Mouse (Mus musculus) CD4-positive helper T cell, adult 2 months (primary cell): Measurements from ENCODE around the gene Man2a1.
A peak's percentile ranks its signal among the peaks of the same experiment; 100 is the strongest.

ENCODE experiments used
- DNase-seq: peaks from one replicate; pipeline ENCODE4 v3.0.0-alpha.2; 2012; ENCODE audit warnings: low read depth, missing footprints, low spot score

Man2a1 gene

DNA sequence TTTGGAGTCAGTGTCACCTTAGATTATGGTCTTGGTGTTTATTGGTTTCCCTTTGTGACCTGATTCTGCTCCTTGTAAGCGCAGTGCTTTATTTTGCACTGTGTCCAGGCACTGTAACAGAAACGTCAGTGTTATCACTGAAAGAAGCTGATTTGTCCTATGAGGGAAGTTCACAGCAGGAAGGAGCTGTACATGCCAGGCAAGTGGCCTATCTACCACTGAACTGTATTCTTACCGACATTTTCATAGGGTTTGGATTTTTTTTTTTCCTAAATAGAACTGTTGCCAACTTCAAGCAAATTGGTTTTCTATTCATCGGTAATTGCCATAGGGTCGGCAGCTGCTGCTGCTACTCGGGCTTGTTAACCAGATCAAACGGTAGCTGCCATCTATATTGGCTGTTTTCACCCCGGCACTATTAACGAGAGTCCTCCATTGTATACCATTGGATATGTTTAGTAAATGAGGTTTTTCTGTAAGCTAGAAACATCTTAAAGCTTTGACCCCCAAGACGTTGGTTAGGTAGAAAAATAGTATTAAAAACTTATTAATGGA lies 96.8 kb downstream of the Man2a1 start:
- DNase-seq: no peak

GRCm38 (mm10) chr17:64698516-64698915 lies 98.0 kb downstream of the Man2a1 start:
- DNase-seq: no peak

- no peak for DNase-seq
These were observed 103.2 kb downstream of the Man2a1 start for GRCm38 (mm10) chr17:64703649-64704230.

- DNase-seq: no peak
These were observed 107.0 kb downstream of the Man2a1 start for GRCm38 (mm10) chr17:64707529-64707928.

- DNase-seq: no peak
These were observed 115.8 kb downstream of the Man2a1 start for GRCm38 (mm10) chr17:64716318-64716717.

DNA sequence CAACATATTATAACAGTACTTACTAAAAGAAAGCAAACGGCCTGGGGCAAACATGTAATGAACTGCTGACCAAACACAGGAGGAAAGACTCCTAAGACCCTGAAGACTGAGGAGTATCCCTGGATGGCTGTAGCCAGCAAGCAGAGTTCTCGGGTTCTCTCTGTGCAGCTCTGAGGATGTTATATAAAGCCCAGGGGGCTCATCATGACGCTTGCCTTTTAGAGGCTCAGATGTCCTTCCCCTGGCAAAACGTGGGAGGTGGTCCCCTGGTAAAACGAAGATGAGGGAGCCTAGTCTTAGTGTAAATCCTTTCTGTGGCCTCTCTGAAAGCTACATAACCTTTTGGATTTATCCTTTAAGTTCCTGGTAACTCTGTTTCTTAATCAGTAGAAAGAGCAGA lies 119.2 kb downstream of the Man2a1 start:
- no peak for DNase-seq

- no peak for DNase-seq
These were observed 120.6 kb downstream of the Man2a1 start for GRCm38 (mm10) chr17:64721112-64721511.

DNA sequence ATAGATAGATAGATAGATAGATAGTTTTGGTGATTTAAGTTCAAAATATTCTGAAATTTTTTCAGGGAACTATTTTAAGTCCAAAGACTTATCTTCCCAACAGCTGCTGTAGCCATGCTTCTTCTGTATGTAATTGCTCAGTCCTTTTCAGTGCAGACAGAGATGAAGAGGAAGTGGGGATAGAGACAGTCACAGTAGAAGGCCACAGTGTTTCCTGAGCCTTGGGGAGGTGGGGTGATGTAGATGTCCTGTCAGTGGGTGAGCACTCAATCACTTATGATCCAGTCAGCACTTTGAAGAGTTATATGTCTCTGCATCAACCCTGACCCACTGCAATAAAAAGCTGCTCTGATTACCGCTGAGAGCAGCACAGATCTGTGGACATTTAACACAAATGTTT lies 122.6 kb downstream of the Man2a1 start:
- DNase-seq: peak; percentile 14

DNA sequence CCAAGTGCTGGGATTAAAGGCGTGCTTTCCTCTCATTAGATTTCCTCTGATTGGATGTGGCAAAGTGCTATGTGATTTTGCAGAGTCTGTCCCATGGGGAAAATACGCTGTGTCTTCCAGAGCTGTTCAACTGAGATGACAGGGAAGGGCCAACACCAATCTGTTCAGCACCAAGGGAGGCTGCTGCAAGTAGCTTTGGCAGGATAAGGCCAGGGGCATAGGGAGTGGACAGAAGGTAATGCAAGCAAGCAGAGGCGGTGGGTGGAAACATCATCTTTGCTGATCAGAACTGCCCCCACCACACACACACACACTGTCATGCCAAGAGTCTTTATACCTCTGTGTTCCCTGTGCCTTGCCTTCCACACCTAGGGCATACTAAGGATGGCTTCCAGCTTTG lies 124.7 kb downstream of the Man2a1 start:
- DNase-seq: no peak

DNA sequence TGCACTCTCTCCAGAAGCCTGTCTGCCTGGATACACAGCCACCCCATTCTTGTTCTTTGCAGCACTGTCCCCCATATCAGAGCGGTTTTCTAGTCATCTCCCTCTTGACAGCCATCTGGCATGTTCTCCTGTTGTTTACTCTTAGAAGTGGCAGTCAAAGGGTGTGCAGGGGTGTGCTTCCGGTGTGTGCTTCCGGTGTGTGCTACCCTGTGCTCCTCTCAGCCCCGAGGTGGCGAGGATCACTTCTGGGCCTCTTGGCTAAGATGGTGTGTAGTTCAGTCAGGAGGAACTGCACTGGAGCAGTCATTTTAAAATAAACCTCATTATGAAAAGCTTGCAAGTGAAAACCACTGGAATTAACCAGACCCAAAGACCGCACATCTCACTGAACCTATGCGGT lies 125.5 kb downstream of the Man2a1 start:
- DNase-seq: peak; percentile 57

DNA sequence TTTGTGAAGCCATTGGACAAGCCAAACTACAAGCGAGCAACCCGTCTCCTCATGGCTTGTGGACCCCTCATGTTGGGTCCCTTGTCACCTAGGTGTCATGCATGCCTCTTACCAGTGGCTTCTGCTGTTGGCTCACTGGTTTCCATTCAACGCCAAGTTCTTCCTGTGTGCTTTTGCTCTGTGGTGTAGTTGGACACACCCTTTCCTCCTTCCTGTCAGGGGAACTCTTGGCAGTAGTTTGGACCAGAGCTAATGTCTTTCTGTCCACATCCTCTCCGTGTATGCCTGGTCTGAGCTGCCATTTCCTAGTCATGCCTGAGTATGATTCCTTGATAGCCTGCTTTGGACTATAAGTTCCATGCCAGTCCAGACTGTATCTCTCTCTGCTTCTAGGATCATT lies 135.0 kb downstream of the Man2a1 start:
- DNase-seq: no peak

- no peak for DNase-seq
These were observed 137.4 kb downstream of the Man2a1 start for GRCm38 (mm10) chr17:64737918-64738317.

GRCm38 (mm10) chr17:64739129-64739528 lies 138.6 kb downstream of the Man2a1 start:
- no peak for DNase-seq

DNA sequence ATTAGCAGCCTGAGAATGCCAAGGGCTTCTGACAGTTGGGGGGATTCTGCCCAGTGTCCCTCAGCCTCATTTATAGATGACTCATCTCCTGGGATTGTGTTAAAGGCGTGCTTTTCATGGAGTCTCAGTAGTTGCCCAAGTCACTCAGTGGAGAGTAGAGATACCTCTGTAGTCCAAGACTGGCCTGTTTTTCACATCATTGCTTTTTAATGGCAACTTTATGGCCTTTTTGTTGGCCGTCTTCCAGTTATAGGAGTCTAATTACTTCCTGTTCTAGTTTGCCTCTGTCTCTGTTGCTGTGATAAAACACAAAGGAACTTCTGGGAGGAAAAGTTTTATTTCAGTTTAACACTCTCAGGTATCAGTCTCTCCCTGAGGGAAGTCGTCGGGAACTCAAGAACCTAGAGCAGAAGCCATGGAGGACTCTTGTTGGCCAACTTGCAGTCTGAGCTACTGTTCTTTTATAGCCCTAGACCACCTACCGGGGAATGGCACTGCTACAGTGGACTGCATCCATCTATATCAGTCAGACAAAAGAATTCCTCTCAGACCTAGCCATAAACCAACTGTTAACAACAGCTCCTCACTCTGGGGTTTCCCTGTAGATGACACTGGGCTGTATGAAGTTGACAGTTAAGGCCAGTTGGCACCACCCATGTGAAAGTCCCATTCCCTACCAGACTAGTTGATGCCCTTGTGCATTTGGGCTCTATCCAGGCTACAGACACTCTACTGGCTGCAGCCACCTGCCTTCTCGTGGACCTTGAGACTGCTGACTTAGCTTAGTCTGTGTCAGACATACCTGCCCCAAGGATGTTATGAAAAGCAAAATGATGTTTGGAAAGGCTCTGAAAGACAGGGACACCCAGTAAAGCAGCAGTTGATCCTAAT lies 142.4 kb downstream of the Man2a1 start:
- no peak for DNase-seq

GRCm38 (mm10) chr17:64743606-64744300 lies 143.2 kb downstream of the Man2a1 start:
- no peak for DNase-seq

GRCm38 (mm10) chr17:64746637-64747225 lies 146.2 kb downstream of the Man2a1 start:
- no peak for DNase-seq

GRCm38 (mm10) chr17:64747461-64747860 lies 146.9 kb downstream of the Man2a1 start:
- DNase-seq: no peak

DNA sequence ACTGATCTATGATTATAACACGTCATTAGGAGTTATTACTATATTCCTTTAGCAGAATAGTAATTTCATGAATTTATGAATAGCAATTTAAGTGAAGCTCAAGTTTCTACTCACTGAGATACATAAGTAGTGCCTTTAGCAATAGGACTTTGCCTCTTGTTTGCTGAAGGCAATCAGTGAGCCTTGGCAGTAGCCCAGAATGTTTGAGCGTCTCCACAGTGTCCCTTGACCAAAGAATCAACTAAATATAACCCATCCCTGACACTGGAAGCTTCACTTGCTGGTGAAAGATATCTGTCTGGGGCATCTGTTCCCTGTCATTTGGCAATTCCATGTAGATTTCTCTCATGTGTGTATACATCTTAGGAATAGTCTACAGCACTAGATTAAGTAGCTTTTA lies 147.6 kb downstream of the Man2a1 start:
- DNase-seq: no peak

DNA sequence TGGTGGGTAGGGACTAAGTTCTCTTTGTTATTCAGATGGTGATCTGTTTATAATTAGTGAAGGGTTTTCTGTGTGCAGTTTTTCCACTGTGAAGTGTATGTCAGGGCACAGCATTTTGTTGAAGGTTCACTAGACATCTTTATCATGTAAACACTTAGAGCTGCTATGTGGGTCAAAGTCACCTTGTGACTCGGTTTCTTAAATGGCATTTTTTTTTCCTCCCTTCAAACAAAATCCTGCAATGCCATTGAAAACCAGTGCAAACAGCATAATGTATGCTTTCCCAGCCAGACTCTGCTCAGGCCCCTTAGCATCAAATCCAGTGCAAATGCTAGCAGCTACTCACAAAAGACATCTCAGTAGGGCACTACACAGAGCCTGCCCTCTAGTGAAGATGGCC lies 148.6 kb downstream of the Man2a1 start:
- DNase-seq: no peak

- DNase-seq: peak; percentile 60
These were observed 150.7 kb downstream of the Man2a1 start for GRCm38 (mm10) chr17:64751249-64751648.

GRCm38 (mm10) chr17:64752126-64753019 lies 151.8 kb downstream of the Man2a1 start:
- DNase-seq: no peak
